Mouse (Mus musculus) ES-E14 (cell line): ENCODE data around the gene Nmnat2. TPM values are rescaled to one million over a fixed set of nuclear protein-coding genes. Genes with fewer than 3 reads are reported as not detected.

Source experiments
- DNase-seq: peaks from one replicate; pipeline ENCODE4 v3.0.0-alpha.2; 2013; ENCODE audit warnings: low read depth, low spot score
- H3K27ac ChIP-seq: 2 replicates; pipeline ENCODE4 v1.5.1; 2012; ENCODE audit warnings: low read depth, mild to moderate bottlenecking, low read length, moderate library complexity, mixed read lengths; ENCODE audit not compliant: poor library complexity, insufficient read depth, severe bottlenecking
- H3K36me3 ChIP-seq: 2 replicates; pipeline ENCODE4 v1.6.1; 2012; ENCODE audit warnings: mild to moderate bottlenecking, low read length, moderate library complexity, mixed read lengths; ENCODE audit not compliant: control insufficient read depth, poor library complexity, insufficient read depth, severe bottlenecking
- H3K4me1 ChIP-seq, 2 experiments: fragments of 150-350 bp in 1 of 2; sonication (generic) in 1 of 2; 2 replicates each; pipeline ENCODE4 v1.6.1; 2012; ENCODE audit warnings: low read length in 2 of 2, mild to moderate bottlenecking in 1 of 2, mixed read lengths in 1 of 2; ENCODE audit not compliant: control insufficient read depth in 2 of 2, insufficient read depth in 2 of 2, poor library complexity in 1 of 2
- H3K4me3 ChIP-seq, 2 experiments: fragments of 150-350 bp in 1 of 2; sonication (generic) in 1 of 2; 2 replicates each; pipeline ENCODE4 v1.5.1; 2012; ENCODE audit warnings: low read length in 2 of 2, low read depth in 1 of 2, mild to moderate bottlenecking in 1 of 2, mixed read lengths in 1 of 2; ENCODE audit not compliant: insufficient read depth in 1 of 2, poor library complexity in 1 of 2, severe bottlenecking in 1 of 2
- H3K9ac ChIP-seq: 2 replicates; pipeline ENCODE4 v1.6.1; 2012; ENCODE audit warnings: low read depth, mild to moderate bottlenecking, low read length, mixed read lengths; ENCODE audit not compliant: poor library complexity, insufficient read depth, severe bottlenecking
- H3K9me3 ChIP-seq: fragments of 150-350 bp; sonication (generic); 2 replicates; pipeline ENCODE4 v1.6.1; 2012; ENCODE audit warnings: low read depth, mild to moderate bottlenecking, low read length; ENCODE audit not compliant: control insufficient read depth, insufficient read depth
- CHD2 ChIP-seq: IDR thresholded peaks from 2 replicates; pipeline ENCODE4 v1.6.1; 2014; ENCODE audit warnings: mild to moderate bottlenecking, low read depth, low read length, inconsistent platforms
- HCFC1 ChIP-seq: IDR thresholded peaks from 2 replicates; pipeline ENCODE4 v1.6.1; 2012; ENCODE audit warnings: low read length, inconsistent platforms, borderline replicate concordance; ENCODE audit not compliant: insufficient read depth
- MAFK ChIP-seq: IDR thresholded peaks from 2 replicates; pipeline ENCODE4 v1.6.1; 2014; ENCODE audit warnings: mild to moderate bottlenecking, low read depth, low read length, inconsistent platforms; ENCODE audit not compliant: insufficient read depth
- ZC3H11A ChIP-seq: IDR thresholded peaks from 2 replicates; pipeline ENCODE4 v1.6.1; 2012; ENCODE audit warnings: low read depth, mild to moderate bottlenecking, inconsistent platforms, low read length, borderline replicate concordance
- ZNF384 ChIP-seq: IDR thresholded peaks from 2 replicates; pipeline ENCODE4 v1.6.1; 2012; ENCODE audit warnings: low read depth, low read length, inconsistent platforms
- in situ Hi-C, 2 experiments: fragments of 600-800 bp; cut with MboI; formaldehyde crosslinking; loops; one replicate each; pipeline ENCODE4 v1.15.1; 2025; ENCODE audit warnings: low sequenced_read_pairs in 2 of 2, inconsistent platforms in 1 of 2; ENCODE audit not compliant: unreplicated experiment in 2 of 2
- total RNA-seq: library from RNA; depleted of rRNA; stranded (reverse); fragments of 300-350 nt; gene quantifications from 2 replicates; pipeline ENCODE4 v1.2.3, GENCODE M21; 2012

Gene Nmnat2
- total RNA-seq, 1 experiment: 24.8 TPM

- TF ChIP-seq ZC3H11A (no peak), MAFK (no peak), CHD2 (no peak), HCFC1 (no peak), ZNF384 (no peak)
- no peak for DNase-seq
Observed at GRCm38 (mm10) chr1:153140265-153140664, 185.5 kb downstream of the Nmnat2 start.

DNA sequence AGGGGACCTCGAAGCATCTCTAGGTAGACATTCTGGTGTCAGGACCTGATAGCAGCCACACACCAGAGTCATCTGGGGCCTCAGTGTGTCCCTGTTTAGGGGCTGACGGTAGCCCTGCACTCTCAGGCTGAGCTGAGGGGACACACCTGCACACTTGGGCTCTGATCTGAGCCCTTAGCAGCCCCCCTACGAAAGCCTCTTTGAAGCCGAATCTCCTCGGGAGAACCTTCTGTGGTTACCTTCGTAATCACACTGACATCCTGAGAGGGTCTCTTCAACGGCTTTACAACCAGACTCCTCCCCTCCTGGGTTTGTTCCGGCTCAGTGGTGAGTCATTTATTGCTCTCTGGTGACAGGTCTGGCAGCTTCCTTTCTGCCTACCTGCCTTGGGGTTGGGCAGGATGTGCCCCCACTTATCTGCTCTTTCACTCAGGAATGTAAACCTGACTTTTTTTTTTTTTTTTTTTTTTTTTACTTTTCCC lies 186.0 kb downstream of the Nmnat2 start:
- H3K4me1 ChIP-seq: peaks cover 2 to 5% of the 10 kb centered on the region in 2 experiments; a peak in 1 of 4 replicates
- no peak overlapping the region for H3K4me3 ChIP-seq
- no peak overlapping the region for H3K27ac ChIP-seq
- TF ChIP-seq ZNF384 (peak; percentile 71; the same call in 1 of the 2 replicates), ZC3H11A (no peak), HCFC1 (no peak), CHD2 (no peak), MAFK (no peak)
- no peaks in the 10 kb centered on the region for H3K36me3 ChIP-seq
- in situ Hi-C loops: no loop called here
- no peak for DNase-seq
- no peaks in the 10 kb centered on the region for H3K9me3 ChIP-seq
- no peak overlapping the region for H3K9ac ChIP-seq

More at GRCm38 (mm10) chr1:153140265-153140664, 185.5 kb downstream of the Nmnat2 start:
- Histone ChIP-seq H3K9ac (no peak overlapping the region), H3K4me1 (peaks cover 2 to 5% of the 10 kb centered on the region in 2 experiments; a peak in 1 of 4 replicates), H3K9me3 (no peaks in the 10 kb centered on the region), H3K27ac (no peak overlapping the region), H3K36me3 (no peaks in the 10 kb centered on the region), H3K4me3 (no peak overlapping the region)
- in situ Hi-C loops: no loop called here

GRCm38 (mm10) chr1:153144021-153144420 lies 189.2 kb downstream of the Nmnat2 start:
- Histone ChIP-seq H3K36me3 (no peaks in the 10 kb centered on the region), H3K9ac (no peak overlapping the region), H3K4me1 (peaks cover 2 to 5% of the 10 kb centered on the region in 2 experiments; a peak in 1 of 4 replicates), H3K9me3 (no peaks in the 10 kb centered on the region), H3K4me3 (no peak overlapping the region; a peak in 1 of 4 replicates), H3K27ac (no peak overlapping the region)
- in situ Hi-C loops: no loop called here
- no peak for DNase-seq
- no peak for TF ChIP-seq ZC3H11A
- no peak for TF ChIP-seq MAFK
- no peak for TF ChIP-seq ZNF384
- TF ChIP-seq CHD2: no peak
- TF ChIP-seq HCFC1: no peak

GRCm38 (mm10) chr1:153145791-153146190 lies 191.0 kb downstream of the Nmnat2 start:
- Histone ChIP-seq H3K4me3 (no peak overlapping the region), H3K27ac (no peak overlapping the region), H3K4me1 (peaks cover 2 to 5% of the 10 kb centered on the region in 2 experiments; a peak in 1 of 4 replicates), H3K36me3 (no peaks in the 10 kb centered on the region), H3K9ac (no peak overlapping the region), H3K9me3 (no peaks in the 10 kb centered on the region)
- TF ChIP-seq CHD2 (no peak), HCFC1 (no peak), ZC3H11A (no peak), MAFK (no peak), ZNF384 (no peak)
- in situ Hi-C loops: no loop called here
- DNase-seq: no peak

GRCm38 (mm10) chr1:153152594-153152993 lies 197.8 kb downstream of the Nmnat2 start:
- H3K4me3 ChIP-seq: no peak overlapping the region
- no peak for DNase-seq
- no peaks in the 10 kb centered on the region for H3K9me3 ChIP-seq
- TF ChIP-seq HCFC1 (no peak), ZNF384 (no peak), MAFK (no peak), ZC3H11A (no peak), CHD2 (no peak)
- H3K27ac ChIP-seq: no peak overlapping the region
- H3K36me3 ChIP-seq: no peaks in the 10 kb centered on the region
- H3K9ac ChIP-seq: no peak overlapping the region
- in situ Hi-C loops: no loop called here
- no peaks in the 10 kb centered on the region for H3K4me1 ChIP-seq
